Mouse (Mus musculus): ENCODE results near the gene Smarcc2. TPM values are rescaled to one million over a fixed set of nuclear protein-coding genes. Genes with fewer than 3 reads are reported as not detected.

The Smarcc2 gene
- polyA plus RNA-seq, 1 experiment from 2014 or later, result 64.5 TPM

GRCm38 (mm10) chr10:128505974-128506373, 46.9 kb downstream of the Smarcc2 start:
- H3K27ac ChIP-seq (ENCODE audit: low read length), result no peak overlapping the region
- H3K27me3 ChIP-seq (ENCODE audit: insufficient read depth, low read length), result no peaks in the 10 kb centered on the region
- H3K4me1 ChIP-seq (ENCODE audit: insufficient read depth, low read length), result peaks cover 7% of the 10 kb centered on the region; the same call in 1 of the 2 replicates
- no peaks in the 10 kb centered on the region for H3K9me3 ChIP-seq (ENCODE audit: low read length)
- no peaks in the 10 kb centered on the region for H3K36me3 ChIP-seq (ENCODE audit: insufficient read depth, low read length)
- no peak for ATAC-seq (ENCODE audit: low FRiP score, low TSS enrichment)
- 98% methylated on average over 14 of the region's 14 CpGs for WGBS
- H3K4me2 ChIP-seq (replicated peaks; ENCODE audit: low read depth, low read length), result no peak overlapping the region
- no peak overlapping the region for H3K9ac ChIP-seq (replicated peaks; ENCODE audit: low read length)
- H3K4me3 ChIP-seq (ENCODE audit: low read length), result no peak overlapping the region

DNA sequence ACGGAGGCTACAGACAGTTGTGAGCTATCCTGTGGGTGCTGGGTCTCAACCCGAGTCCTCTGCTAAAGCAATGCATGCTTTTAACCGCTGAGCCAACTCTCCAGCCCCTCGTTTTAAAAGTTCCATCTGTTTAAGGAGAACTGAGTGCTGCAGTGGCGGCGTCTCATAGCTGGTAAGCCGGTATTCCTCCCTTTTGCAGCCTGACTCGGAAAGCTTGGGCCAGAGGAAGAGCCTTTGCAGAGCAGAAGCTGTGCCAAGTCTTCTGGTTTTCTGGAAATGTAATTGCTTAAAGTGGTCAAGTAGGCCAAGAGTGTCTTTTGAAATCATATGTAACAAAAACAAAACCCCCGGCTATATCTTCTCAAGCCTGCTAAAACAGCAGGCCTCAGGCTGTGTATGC, 49.2 kb downstream of the Smarcc2 start:
- H3K4me2 ChIP-seq (replicated peaks; ENCODE audit: low read depth, low read length), result no peak overlapping the region
- H3K9me3 ChIP-seq (ENCODE audit: low read length), result no peaks in the 10 kb centered on the region
- H3K27ac ChIP-seq (ENCODE audit: low read length), result no peak overlapping the region
- peaks cover 11% of the 10 kb centered on the region; the same call in 1 of the 2 replicates for H3K36me3 ChIP-seq (ENCODE audit: insufficient read depth, low read length)
- H3K4me1 ChIP-seq (ENCODE audit: insufficient read depth, low read length), result peaks cover 7% of the 10 kb centered on the region; the same call in 1 of the 2 replicates
- 66% methylated on average over 9 of the region's 9 CpGs for WGBS
- no peak overlapping the region for H3K9ac ChIP-seq (replicated peaks; ENCODE audit: low read length)
- no peak overlapping the region for H3K4me3 ChIP-seq (ENCODE audit: low read length)
- H3K27me3 ChIP-seq (ENCODE audit: insufficient read depth, low read length), result no peaks in the 10 kb centered on the region
- no peak for ATAC-seq (ENCODE audit: low FRiP score, low TSS enrichment)

GRCm38 (mm10) chr10:128509203-128509602, 50.2 kb downstream of the Smarcc2 start:
- H3K27ac ChIP-seq (ENCODE audit: low read length), result no peak overlapping the region

GRCm38 (mm10) chr10:128509831-128510230, 50.8 kb downstream of the Smarcc2 start:
- Histone ChIP-seq H3K27me3 (ENCODE audit: insufficient read depth, low read length) (no peaks in the 10 kb centered on the region), H3K36me3 (ENCODE audit: insufficient read depth, low read length) (peaks cover 11% of the 10 kb centered on the region; the same call in 1 of the 2 replicates), H3K27ac (ENCODE audit: low read length) (no peak overlapping the region), H3K9ac (replicated peaks; ENCODE audit: low read length) (no peak overlapping the region), H3K4me1 (ENCODE audit: insufficient read depth, low read length) (peaks cover 4% of the 10 kb centered on the region; the same call in 1 of the 2 replicates), H3K4me3 (ENCODE audit: low read length) (no peak overlapping the region), H3K4me2 (replicated peaks; ENCODE audit: low read depth, low read length) (no peak overlapping the region), H3K9me3 (ENCODE audit: low read length) (no peaks in the 10 kb centered on the region)
- ATAC-seq (ENCODE audit: low FRiP score, low TSS enrichment), result no peak
- WGBS, result 57% methylated on average over 4 of the region's 4 CpGs

More at GRCm38 (mm10) chr10:128509203-128509602, 50.2 kb downstream of the Smarcc2 start:
- Histone ChIP-seq H3K4me3 (ENCODE audit: low read length) (no peak overlapping the region), H3K4me1 (ENCODE audit: insufficient read depth, low read length) (peaks cover 5% of the 10 kb centered on the region; the same call in 1 of the 2 replicates), H3K4me2 (replicated peaks; ENCODE audit: low read depth, low read length) (no peak overlapping the region), H3K9me3 (ENCODE audit: low read length) (no peaks in the 10 kb centered on the region), H3K27me3 (ENCODE audit: insufficient read depth, low read length) (no peaks in the 10 kb centered on the region), H3K9ac (replicated peaks; ENCODE audit: low read length) (no peak overlapping the region), H3K36me3 (ENCODE audit: insufficient read depth, low read length) (peaks cover 11% of the 10 kb centered on the region; the same call in 1 of the 2 replicates)
- WGBS, result 86% methylated on average over 9 of the region's 9 CpGs
- ATAC-seq (ENCODE audit: low FRiP score, low TSS enrichment), result no peak

- Histone ChIP-seq H3K9ac (replicated peaks; ENCODE audit: low read length) (no peak overlapping the region), H3K27me3 (ENCODE audit: insufficient read depth, low read length) (no peaks in the 10 kb centered on the region), H3K9me3 (ENCODE audit: low read length) (no peaks in the 10 kb centered on the region), H3K4me1 (ENCODE audit: insufficient read depth, low read length) (no peaks in the 10 kb centered on the region), H3K4me3 (ENCODE audit: low read length) (no peak overlapping the region), H3K4me2 (replicated peaks; ENCODE audit: low read depth, low read length) (no peak overlapping the region), H3K36me3 (ENCODE audit: insufficient read depth, low read length) (peaks cover 11% of the 10 kb centered on the region; the same call in 1 of the 2 replicates), H3K27ac (ENCODE audit: low read length) (no peak overlapping the region)
- 85% methylated on average over 11 of the region's 11 CpGs for WGBS
- no peak for ATAC-seq (ENCODE audit: low FRiP score, low TSS enrichment)
These were observed 51.3 kb downstream of the Smarcc2 start for GRCm38 (mm10) chr10:128510301-128510700.

GRCm38 (mm10) chr10:128511189-128511588, 52.1 kb downstream of the Smarcc2 start:
- 77% methylated on average over 9 of the region's 9 CpGs for WGBS
- no peak for ATAC-seq (ENCODE audit: low FRiP score, low TSS enrichment)
- peaks cover 11% of the 10 kb centered on the region; the same call in 1 of the 2 replicates for H3K36me3 ChIP-seq (ENCODE audit: insufficient read depth, low read length)

DNA sequence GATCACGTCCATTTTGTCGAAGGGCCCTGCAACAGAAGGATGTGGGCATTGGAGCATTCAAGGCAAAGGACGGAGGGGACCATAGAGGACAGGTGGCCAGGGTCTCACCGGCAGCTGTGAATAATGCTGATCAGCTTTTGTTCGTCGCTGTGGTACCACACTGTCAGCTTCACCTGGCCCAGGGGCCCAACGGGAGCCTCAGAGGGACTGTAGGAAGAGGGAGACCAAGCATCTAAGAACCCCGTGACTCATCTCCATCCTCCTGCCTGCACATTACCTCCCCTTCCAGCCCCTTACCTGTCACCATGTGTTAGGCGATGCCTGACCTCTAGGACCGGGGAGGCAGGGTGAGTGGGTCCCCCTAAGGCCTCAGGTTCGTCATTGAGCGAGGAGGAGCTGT, 52.7 kb downstream of the Smarcc2 start:
- Histone ChIP-seq H3K36me3 (ENCODE audit: insufficient read depth, low read length) (peaks cover 11% of the 10 kb centered on the region; the same call in 1 of the 2 replicates), H3K4me2 (replicated peaks; ENCODE audit: low read depth, low read length) (no peak overlapping the region), H3K27ac (ENCODE audit: low read length) (no peak overlapping the region), H3K4me3 (ENCODE audit: low read length) (no peak overlapping the region), H3K9ac (replicated peaks; ENCODE audit: low read length) (no peak overlapping the region), H3K4me1 (ENCODE audit: insufficient read depth, low read length) (peaks cover under 1% of the 10 kb centered on the region; the same call in 1 of the 2 replicates), H3K27me3 (ENCODE audit: insufficient read depth, low read length) (no peaks in the 10 kb centered on the region), H3K9me3 (ENCODE audit: low read length) (no peaks in the 10 kb centered on the region)
- no peak for ATAC-seq (ENCODE audit: low FRiP score, low TSS enrichment)
- 87% methylated on average over 12 of the region's 12 CpGs for WGBS

More at GRCm38 (mm10) chr10:128511189-128511588, 52.1 kb downstream of the Smarcc2 start:
- H3K9me3 ChIP-seq (ENCODE audit: low read length), result no peaks in the 10 kb centered on the region
- H3K9ac ChIP-seq (replicated peaks; ENCODE audit: low read length), result no peak overlapping the region
- no peak overlapping the region for H3K4me2 ChIP-seq (replicated peaks; ENCODE audit: low read depth, low read length)
- H3K27me3 ChIP-seq (ENCODE audit: insufficient read depth, low read length), result no peaks in the 10 kb centered on the region
- no peaks in the 10 kb centered on the region for H3K4me1 ChIP-seq (ENCODE audit: insufficient read depth, low read length)
- no peak overlapping the region for H3K4me3 ChIP-seq (ENCODE audit: low read length)
- H3K27ac ChIP-seq (ENCODE audit: low read length), result no peak overlapping the region

GRCm38 (mm10) chr10:128515044-128515443, 56.0 kb downstream of the Smarcc2 start:
- H3K27ac ChIP-seq (ENCODE audit: low read length), result no peak overlapping the region
- H3K4me1 ChIP-seq (ENCODE audit: insufficient read depth, low read length), result peaks cover 7% of the 10 kb centered on the region; the same call in 1 of the 2 replicates
- H3K27me3 ChIP-seq (ENCODE audit: insufficient read depth, low read length), result peaks cover 3% of the 10 kb centered on the region; the same call in 1 of the 2 replicates
- 84% methylated on average over 4 of the region's 4 CpGs for WGBS
- no peak overlapping the region for H3K4me3 ChIP-seq (ENCODE audit: low read length)
- H3K9me3 ChIP-seq (ENCODE audit: low read length), result no peaks in the 10 kb centered on the region
- H3K36me3 ChIP-seq (ENCODE audit: insufficient read depth, low read length), result peaks cover 22% of the 10 kb centered on the region; the same call in 1 of the 2 replicates
- ATAC-seq (ENCODE audit: low FRiP score, low TSS enrichment), result no peak
- H3K4me2 ChIP-seq (replicated peaks; ENCODE audit: low read depth, low read length), result no peak overlapping the region
- no peak overlapping the region for H3K9ac ChIP-seq (replicated peaks; ENCODE audit: low read length)

GRCm38 (mm10) chr10:128516029-128516428, 57.0 kb downstream of the Smarcc2 start:
- Histone ChIP-seq H3K9me3 (ENCODE audit: low read length) (no peaks in the 10 kb centered on the region), H3K4me1 (ENCODE audit: insufficient read depth, low read length) (peaks cover 7% of the 10 kb centered on the region; the same call in 1 of the 2 replicates), H3K4me2 (replicated peaks; ENCODE audit: low read depth, low read length) (peak overlapping the region; percentile 35), H3K4me3 (ENCODE audit: low read length) (peak overlapping the region; percentile 6; the same call in 1 of the 2 replicates), H3K27ac (ENCODE audit: low read length) (no peak overlapping the region), H3K9ac (replicated peaks; ENCODE audit: low read length) (0 out of 2 replicates have a peak overlapping the region, but pooled peaks have one; percentile 44), H3K27me3 (ENCODE audit: insufficient read depth, low read length) (peaks cover 3% of the 10 kb centered on the region; the same call in 1 of the 2 replicates), H3K36me3 (ENCODE audit: insufficient read depth, low read length) (peaks cover 27% of the 10 kb centered on the region; the same call in 1 of the 2 replicates)
- 26% methylated on average over 20 of the region's 20 CpGs for WGBS
- ATAC-seq (ENCODE audit: low FRiP score, low TSS enrichment), result 0 out of 2 replicates have a peak, but pooled peaks have one; percentile 12

- no peaks in the 10 kb centered on the region for H3K9me3 ChIP-seq (ENCODE audit: low read length)
- no peak overlapping the region for H3K4me3 ChIP-seq (ENCODE audit: low read length)
- H3K4me2 ChIP-seq (replicated peaks; ENCODE audit: low read depth, low read length), result no peak overlapping the region
- no peak overlapping the region for H3K27ac ChIP-seq (ENCODE audit: low read length)
- no peak overlapping the region for H3K9ac ChIP-seq (replicated peaks; ENCODE audit: low read length)
- 38% methylated on average over 6 of the region's 6 CpGs for WGBS
- 0 out of 2 replicates have a peak, but pooled peaks have one; percentile 42 for ATAC-seq (ENCODE audit: low FRiP score, low TSS enrichment)
- peaks cover 25% of the 10 kb centered on the region; the same call in 1 of the 2 replicates for H3K36me3 ChIP-seq (ENCODE audit: insufficient read depth, low read length)
- peaks cover 3% of the 10 kb centered on the region; the same call in 1 of the 2 replicates for H3K27me3 ChIP-seq (ENCODE audit: insufficient read depth, low read length)
- peaks cover 7% of the 10 kb centered on the region; the same call in 1 of the 2 replicates for H3K4me1 ChIP-seq (ENCODE audit: insufficient read depth, low read length)
These were observed 57.6 kb downstream of the Smarcc2 start for GRCm38 (mm10) chr10:128516677-128517076.

All from kidney, embryonic 16.5 days (tissue).